Mouse (Mus musculus) ES-Bruce4 (cell line): ENCODE results near the gene Dlgap4.

ENCODE experiments used
- CTCF ChIP-seq: IDR thresholded peaks from one replicate; pipeline ENCODE4 v1.8.1; 2011; ENCODE audit warnings: low read depth, low read length
- POLR2A ChIP-seq: IDR thresholded peaks from one replicate; pipeline ENCODE4 v1.8.1; 2011; ENCODE audit warnings: low read length; ENCODE audit not compliant: insufficient read depth

DNA sequence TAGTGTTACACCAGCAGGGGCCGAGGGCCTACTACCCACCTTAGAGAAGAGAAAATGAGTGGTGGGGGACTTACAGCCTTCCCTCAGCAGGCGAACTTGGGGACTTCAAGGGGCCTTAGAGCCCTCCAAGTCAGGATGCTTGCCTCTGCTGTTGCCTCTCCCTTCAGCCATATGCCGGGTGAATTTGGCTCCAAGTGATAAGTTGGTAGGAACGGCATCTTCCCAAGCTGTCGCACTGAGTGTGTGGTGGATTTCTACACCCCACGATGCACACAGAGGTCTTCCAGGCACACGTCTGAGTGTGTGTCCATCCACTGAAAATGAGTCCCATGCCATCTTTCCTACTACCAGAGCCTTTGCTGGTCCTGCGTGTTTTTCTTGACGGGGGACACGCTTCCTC lies 49.7 kb downstream of the Dlgap4 start:
- TF ChIP-seq POLR2A (no peak), CTCF (no peak)
